Mouse (Mus musculus): ENCODE measurements around the gene Il15ra.

Il15ra gene

GRCm38 (mm10) chr2:11705201-11706025 lies at the start of gene Il15ra:
Gene Il15ra (plus strand): TSS chr2:11705290.
- DNase-seq: peak; percentile 72 to 80

DNA sequence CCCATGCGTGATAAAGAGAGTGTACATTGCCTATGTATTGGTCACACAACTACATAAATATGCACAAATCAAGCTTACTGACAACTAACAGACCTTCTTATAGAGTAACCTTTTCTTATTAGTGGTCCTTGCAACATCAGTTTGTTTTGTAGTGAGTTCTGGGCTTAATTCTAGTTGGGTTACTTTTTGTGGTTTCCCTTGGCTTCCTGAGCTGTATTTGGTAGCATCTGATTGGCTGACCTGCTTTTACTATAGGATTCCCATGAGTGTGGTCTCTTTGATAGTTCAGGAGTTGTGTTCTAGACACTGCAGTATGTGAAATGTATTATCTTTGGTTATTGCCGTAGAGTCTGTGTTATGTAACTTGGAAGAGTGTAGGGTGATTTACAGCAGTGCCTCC lies 47.5 kb upstream of the Il15ra start:
- no peak for DNase-seq

GRCm38 (mm10) chr2:11659263-11659662 lies 45.8 kb upstream of the Il15ra start:
- DNase-seq: no peak

DNA sequence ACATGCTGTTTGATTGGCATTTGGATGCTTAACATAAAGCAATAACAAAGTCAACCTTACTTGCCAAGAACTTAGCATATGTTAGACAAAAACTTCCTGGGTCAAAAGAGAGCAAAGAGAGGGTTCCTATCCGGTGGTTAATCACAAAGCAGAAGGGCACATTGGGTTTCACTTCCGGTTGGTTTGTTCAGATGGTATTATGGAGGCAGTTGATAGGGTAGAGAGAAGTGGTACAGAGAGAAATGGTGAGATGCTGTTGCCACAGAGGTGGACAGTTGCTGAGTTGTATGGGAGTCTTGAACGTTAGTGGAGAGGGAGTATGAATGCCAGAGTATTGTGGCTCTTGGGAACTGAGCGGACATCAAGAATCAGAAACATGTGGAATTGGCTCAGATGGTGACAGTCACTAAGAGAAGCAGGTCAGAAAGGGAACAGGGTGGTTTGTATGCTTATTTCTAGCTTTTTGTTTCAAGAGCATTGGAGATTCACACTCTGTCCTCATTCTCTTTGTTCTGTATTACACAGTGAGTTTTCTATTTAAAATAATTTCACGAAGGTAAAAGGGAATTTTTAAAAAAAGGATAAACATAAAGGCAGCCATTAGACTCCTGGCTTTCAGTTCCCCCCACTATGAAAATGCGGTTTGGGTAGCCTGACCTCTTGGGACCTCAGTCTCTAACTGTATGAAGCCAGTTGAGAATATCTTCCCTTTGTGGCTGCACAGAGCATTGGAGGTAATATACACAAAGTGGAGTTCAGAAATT lies 42.8 kb upstream of the Il15ra start:
- no peak for DNase-seq

- no peak for DNase-seq
These were observed 42.2 kb upstream of the Il15ra start for GRCm38 (mm10) chr2:11662907-11663230.

DNA sequence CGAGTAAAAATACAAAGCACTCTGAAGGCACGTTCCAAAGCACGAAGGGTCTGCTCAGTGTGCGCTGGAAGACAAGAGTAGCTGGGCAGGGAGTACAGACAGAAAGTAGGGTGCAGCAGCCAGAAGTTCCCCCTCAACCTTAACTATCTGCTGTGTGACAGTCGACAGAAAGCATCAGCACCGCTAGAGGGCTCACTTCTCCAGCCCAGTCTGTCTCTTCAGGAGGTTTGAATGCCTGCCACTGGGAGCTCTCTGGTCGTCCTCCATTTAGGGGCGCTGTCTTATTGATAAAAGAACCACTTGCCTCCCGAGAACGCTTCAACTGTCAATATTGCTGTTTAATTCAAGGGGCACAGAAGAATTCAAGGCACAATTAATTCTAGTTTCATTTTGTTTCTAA lies 41.1 kb upstream of the Il15ra start:
- peak; percentile 75 to 85 for DNase-seq

DNA sequence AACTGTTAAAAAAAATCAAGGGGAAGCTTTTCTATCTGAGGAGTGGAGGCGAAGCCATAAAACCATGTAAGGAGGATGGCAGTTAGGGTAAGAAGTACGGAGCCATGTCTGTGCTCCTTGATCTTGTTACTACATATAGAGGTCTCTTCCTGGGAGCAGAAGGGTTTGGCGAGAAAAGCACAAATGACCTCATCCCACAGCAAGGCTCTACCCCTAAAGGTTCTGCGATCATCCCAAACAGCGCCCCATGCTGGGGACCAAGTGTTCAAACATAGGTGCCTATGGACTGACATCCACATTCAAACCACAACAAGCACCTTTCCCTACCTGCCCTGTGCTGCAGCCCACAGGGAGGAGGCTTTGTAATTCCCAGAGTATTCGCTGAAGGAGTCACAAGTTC lies 40.7 kb upstream of the Il15ra start:
- peak; percentile 30 to 41 for DNase-seq

DNA sequence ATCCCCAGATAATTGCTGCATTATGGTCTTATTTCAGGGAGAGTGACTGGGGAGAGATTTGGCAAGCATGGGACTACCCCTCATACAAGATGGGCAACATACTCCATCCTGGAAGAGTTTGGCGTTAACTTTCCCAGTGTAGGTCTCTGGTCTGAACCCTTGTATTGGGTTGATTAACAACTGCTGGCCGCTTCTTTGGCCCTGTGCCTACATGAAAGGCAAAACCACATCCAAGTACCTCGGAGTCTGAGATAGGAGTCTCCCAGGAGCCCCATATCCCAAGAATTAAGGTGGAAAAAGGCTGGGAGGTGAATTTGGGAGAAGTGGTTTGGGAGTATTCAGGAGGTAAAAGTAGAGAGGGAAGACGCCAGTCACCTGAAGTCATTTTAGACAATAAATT lies 40.3 kb upstream of the Il15ra start:
- no peak for DNase-seq

GRCm38 (mm10) chr2:11665326-11665725 lies 39.8 kb upstream of the Il15ra start:
- no peak for DNase-seq

GRCm38 (mm10) chr2:11672144-11672543 lies 32.9 kb upstream of the Il15ra start:
- DNase-seq: peak in 1 of 2 experiments; percentile 13

GRCm38 (mm10) chr2:11679626-11680025 lies 25.5 kb upstream of the Il15ra start:
- DNase-seq: no peak

GRCm38 (mm10) chr2:11682712-11683111 lies 22.4 kb upstream of the Il15ra start:
- no peak for DNase-seq

GRCm38 (mm10) chr2:11686512-11686911 lies 18.6 kb upstream of the Il15ra start:
- no peak for DNase-seq

DNA sequence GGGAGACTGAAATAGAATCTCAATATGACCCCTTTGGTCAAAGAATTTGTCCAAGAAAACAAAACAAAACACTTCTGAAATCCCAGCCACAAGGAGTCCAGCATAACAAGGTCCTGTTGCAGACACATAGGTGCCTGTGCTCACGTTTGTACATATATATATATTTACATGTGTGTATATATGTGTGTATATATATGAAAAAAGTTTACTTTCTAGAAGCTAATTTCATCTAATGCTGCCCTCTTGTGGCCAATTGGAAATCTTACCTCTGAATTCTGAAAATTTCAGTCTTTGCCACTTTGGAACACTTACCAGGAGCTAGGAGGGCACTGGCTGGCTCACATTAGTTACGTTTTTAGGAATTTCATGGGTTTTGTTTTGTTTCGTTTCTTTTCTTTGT lies 17.7 kb upstream of the Il15ra start:
- DNase-seq: no peak

DNA sequence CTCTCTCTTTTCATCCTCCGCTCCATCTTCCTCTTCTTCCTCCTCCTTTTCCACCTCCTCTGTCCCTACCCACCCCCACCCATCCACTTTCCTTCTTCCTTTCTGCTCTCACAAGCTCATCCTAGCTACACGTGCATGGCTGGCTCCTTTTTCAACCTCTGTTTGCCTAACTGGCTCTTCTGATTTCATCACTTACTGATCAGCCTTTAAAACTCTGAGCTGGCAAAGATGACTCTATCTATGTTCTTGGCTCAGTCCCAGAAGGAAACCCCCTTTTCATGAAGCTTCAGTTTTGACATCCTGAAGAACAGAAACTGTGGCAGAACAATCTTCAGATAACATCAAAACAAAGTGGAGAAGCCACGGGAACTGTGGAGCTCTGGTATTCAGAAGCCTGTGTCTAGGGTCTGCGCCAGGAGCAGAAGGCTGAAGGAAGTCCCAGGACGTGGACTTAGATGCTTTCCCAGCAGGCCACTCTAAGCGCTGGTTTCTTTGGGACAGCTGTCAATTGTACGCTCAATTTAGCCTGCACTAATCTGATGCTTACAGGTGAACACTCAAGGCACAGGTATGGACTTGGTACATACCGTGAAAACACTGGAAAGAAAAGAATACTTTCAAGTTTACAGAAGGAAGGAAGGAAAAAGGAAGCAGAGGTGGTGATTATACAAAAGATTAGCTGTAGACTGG lies 14.7 kb upstream of the Il15ra start:
- DNase-seq: no peak

DNA sequence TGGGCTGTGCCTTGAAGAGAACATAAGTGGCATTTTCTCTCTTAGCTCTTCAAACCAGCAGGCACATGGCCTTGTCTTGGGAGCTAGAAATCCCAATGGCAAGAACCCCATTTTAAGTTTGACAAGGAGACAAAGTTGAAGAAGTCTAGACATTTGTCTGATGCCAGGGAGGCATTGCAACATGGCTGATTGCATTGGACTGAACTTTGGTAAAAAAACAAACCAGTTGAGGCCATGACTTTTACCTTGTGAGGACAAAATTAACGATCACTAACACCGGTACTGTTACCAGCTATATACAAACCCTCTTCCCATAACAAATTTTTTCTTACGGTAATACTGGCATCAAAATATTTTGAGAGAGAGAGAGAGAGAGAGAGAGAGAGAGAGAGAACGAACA lies 11.7 kb upstream of the Il15ra start:
- no peak for DNase-seq

GRCm38 (mm10) chr2:11694104-11694503 lies 11.0 kb upstream of the Il15ra start:
- DNase-seq: no peak

- no peak for DNase-seq
These were observed 9.2 kb upstream of the Il15ra start for GRCm38 (mm10) chr2:11695867-11696266.

DNA sequence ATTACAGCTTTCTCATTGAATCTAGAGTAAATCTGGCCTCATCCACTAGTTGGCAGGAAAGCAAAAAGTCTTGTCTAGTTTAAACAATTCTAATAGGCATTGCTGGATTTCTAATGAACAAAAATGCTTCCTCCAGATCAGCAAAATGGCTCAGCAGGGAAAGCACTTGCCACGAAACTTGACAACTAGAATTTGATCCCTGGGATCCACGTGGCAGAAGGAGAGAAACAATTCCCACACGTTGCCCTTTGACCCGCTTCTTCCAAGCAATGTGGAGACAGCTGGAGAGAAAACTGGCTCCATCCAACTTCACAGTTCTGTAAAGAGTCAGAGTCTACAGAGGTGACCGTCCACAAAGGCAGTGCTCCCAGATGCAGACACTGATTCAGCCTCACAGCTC lies 6.1 kb upstream of the Il15ra start:
- no peak for DNase-seq

GRCm38 (mm10) chr2:11699905-11700304 lies 5.2 kb upstream of the Il15ra start:
- no peak for DNase-seq

GRCm38 (mm10) chr2:11706030-11706745 lies 1.1 kb downstream of the Il15ra start:
- no peak for DNase-seq

- DNase-seq: no peak
These were observed 1.6 kb downstream of the Il15ra start for GRCm38 (mm10) chr2:11706746-11707065.

DNA sequence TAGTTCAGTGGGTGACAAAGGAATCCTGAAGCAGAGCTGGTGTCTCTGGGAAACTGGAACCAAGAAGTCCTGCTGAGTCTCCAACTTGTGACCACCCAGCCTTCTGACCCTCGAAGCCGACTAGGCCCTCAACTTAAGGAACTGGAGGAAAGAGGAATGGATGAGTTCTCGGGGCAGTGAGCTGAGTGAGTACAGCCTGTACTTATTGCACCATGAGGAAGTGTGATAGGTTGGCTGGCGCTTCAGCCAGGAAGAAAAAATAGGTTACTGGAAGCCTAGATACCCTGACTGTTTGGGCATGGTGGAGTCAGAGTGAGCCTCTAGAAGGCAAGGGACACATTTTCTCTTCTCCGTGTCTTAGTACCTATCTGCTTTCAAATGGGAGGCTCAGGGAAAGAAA lies 3.4 kb downstream of the Il15ra start:
- no peak for DNase-seq
